Mouse (Mus musculus): Measurements from ENCODE around the gene Fezf2. TPM values are rescaled to one million over a fixed set of nuclear protein-coding genes. Genes with fewer than 3 reads are reported as not detected.

Gene Fezf2
- polyA plus RNA-seq, 1 experiment from 2014 or later = not detected

GRCm38 (mm10) chr14:12388192-12388795 is 40.3 kb upstream of the Fezf2 start:
- H3K36me3 ChIP-seq (ENCODE audit: insufficient read depth, low read length) = no peaks in the 10 kb centered on the region
- no peak for ATAC-seq
- no peaks in the 10 kb centered on the region for H3K27me3 ChIP-seq (replicated peaks; ENCODE audit: insufficient read depth, low read length)
- H3K4me1 ChIP-seq (ENCODE audit: insufficient read depth, low read depth, low read length) = no peaks in the 10 kb centered on the region
- TF ChIP-seq EP300 (IDR thresholded peaks at IDR 0.05) = no peak
- TF ChIP-seq CTCF (IDR thresholded peaks at IDR 0.05) = no peak
- no peak overlapping the region for H3K4me2 ChIP-seq (replicated peaks; ENCODE audit: low read depth, low read length)
- DNase-seq (ENCODE audit: low spot score) = no peak
- no peak overlapping the region for H3K27ac ChIP-seq (ENCODE audit: low read length)
- H3K9ac ChIP-seq (replicated peaks; ENCODE audit: low read depth) = no peak overlapping the region
- H3K4me3 ChIP-seq (ENCODE audit: low read depth, low read length) = no peak overlapping the region
- WGBS = 35% methylated on average over 4 of the region's 4 CpGs
- no peaks in the 10 kb centered on the region for H3K9me3 ChIP-seq (ENCODE audit: low read length)

GRCm38 (mm10) chr14:12387176-12387575 is 39.2 kb upstream of the Fezf2 start:
- no peak overlapping the region for H3K27ac ChIP-seq (ENCODE audit: low read length)
- no peaks in the 10 kb centered on the region for H3K27me3 ChIP-seq (replicated peaks; ENCODE audit: insufficient read depth, low read length)
- TF ChIP-seq EP300 (IDR thresholded peaks at IDR 0.05) (no peak), CTCF (IDR thresholded peaks at IDR 0.05) (no peak)

DNA sequence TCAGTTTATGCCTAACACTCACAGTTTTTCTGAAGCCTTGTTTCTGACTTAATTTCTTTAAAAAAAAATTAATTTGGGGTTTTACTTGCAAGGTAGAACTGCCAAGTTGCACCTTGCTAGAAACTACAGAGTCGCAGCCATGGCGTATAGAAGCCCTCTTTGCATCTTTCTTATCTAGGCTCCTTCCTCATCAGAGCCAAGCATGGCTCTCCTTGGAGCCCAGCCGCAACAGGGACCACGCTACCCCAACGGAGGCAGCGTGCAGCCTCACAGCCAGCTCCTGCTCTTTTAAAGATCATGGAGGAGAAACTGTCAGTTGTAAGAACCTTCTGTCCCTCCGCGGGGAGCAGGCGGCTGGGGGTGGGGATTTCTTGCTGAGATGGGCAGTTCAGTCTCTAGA is 29.9 kb upstream of the Fezf2 start:
- Histone ChIP-seq H3K9ac (replicated peaks; ENCODE audit: low read depth) (no peak overlapping the region), H3K27ac (ENCODE audit: low read length) (no peak overlapping the region), H3K4me2 (replicated peaks; ENCODE audit: low read depth, low read length) (no peak overlapping the region), H3K4me3 (ENCODE audit: low read depth, low read length) (no peak overlapping the region), H3K36me3 (ENCODE audit: insufficient read depth, low read length) (no peaks in the 10 kb centered on the region), H3K27me3 (replicated peaks; ENCODE audit: insufficient read depth, low read length) (no peaks in the 10 kb centered on the region), H3K9me3 (ENCODE audit: low read length) (no peaks in the 10 kb centered on the region), H3K4me1 (ENCODE audit: insufficient read depth, low read depth, low read length) (no peaks in the 10 kb centered on the region)
- DNase-seq (ENCODE audit: low spot score) (no peak), ATAC-seq (no peak)
- TF ChIP-seq CTCF (IDR thresholded peaks at IDR 0.05) = no peak
- 20% methylated on average over 9 of the region's 9 CpGs for WGBS

More at GRCm38 (mm10) chr14:12387176-12387575, 39.2 kb upstream of the Fezf2 start:
- ATAC-seq = no peak
- Histone ChIP-seq H3K4me1 (ENCODE audit: insufficient read depth, low read depth, low read length) (no peaks in the 10 kb centered on the region), H3K9ac (replicated peaks; ENCODE audit: low read depth) (no peak overlapping the region), H3K36me3 (ENCODE audit: insufficient read depth, low read length) (no peaks in the 10 kb centered on the region), H3K4me3 (ENCODE audit: low read depth, low read length) (no peak overlapping the region), H3K4me2 (replicated peaks; ENCODE audit: low read depth, low read length) (no peak overlapping the region), H3K9me3 (ENCODE audit: low read length) (no peaks in the 10 kb centered on the region)
- 60% methylated on average over 6 of the region's 6 CpGs for WGBS
- DNase-seq (ENCODE audit: low spot score) = no peak

DNA sequence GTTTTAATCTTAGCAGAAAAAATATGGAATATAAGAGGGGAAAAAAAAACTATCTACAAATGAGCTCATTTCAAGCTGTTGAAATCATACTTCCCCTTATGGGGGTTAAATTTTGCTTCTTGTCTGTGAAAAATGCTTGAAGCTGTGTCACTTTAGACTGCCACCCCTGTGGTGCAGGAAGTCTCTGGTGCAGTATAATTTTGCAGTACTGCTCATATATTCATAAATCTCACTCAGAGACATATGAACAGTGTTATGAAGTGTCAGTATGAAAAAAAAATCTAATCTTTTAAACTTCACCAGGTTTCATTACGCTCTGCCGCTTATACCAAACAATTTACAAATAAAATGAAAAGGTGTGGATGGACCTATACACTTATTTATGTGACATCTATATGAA is 29.3 kb upstream of the Fezf2 start:
- Histone ChIP-seq H3K27me3 (replicated peaks; ENCODE audit: insufficient read depth, low read length) (no peaks in the 10 kb centered on the region), H3K27ac (ENCODE audit: low read length) (no peak overlapping the region), H3K9me3 (ENCODE audit: low read length) (no peaks in the 10 kb centered on the region), H3K4me2 (replicated peaks; ENCODE audit: low read depth, low read length) (no peak overlapping the region), H3K4me1 (ENCODE audit: insufficient read depth, low read depth, low read length) (no peaks in the 10 kb centered on the region), H3K4me3 (ENCODE audit: low read depth, low read length) (no peak overlapping the region), H3K9ac (replicated peaks; ENCODE audit: low read depth) (no peak overlapping the region), H3K36me3 (ENCODE audit: insufficient read depth, low read length) (no peaks in the 10 kb centered on the region)
- no peak for TF ChIP-seq EP300 (IDR thresholded peaks at IDR 0.05)
- TF ChIP-seq CTCF (IDR thresholded peaks at IDR 0.05) = no peak
- no peak for DNase-seq (ENCODE audit: low spot score)
- 92% methylated on average over 2 of the region's 2 CpGs for WGBS
- no peak for ATAC-seq

- Histone ChIP-seq H3K27me3 (replicated peaks; ENCODE audit: insufficient read depth, low read length) (no peaks in the 10 kb centered on the region), H3K9ac (replicated peaks; ENCODE audit: low read depth) (no peak overlapping the region), H3K27ac (ENCODE audit: low read length) (no peak overlapping the region), H3K4me1 (ENCODE audit: insufficient read depth, low read depth, low read length) (no peaks in the 10 kb centered on the region), H3K4me2 (replicated peaks; ENCODE audit: low read depth, low read length) (no peak overlapping the region), H3K36me3 (ENCODE audit: insufficient read depth, low read length) (no peaks in the 10 kb centered on the region), H3K4me3 (ENCODE audit: low read depth, low read length) (no peak overlapping the region), H3K9me3 (ENCODE audit: low read length) (no peaks in the 10 kb centered on the region)
- WGBS = 77% methylated on average over 2 of the region's 2 CpGs
- ATAC-seq (no peak), DNase-seq (ENCODE audit: low spot score) (no peak)
- TF ChIP-seq EP300 (IDR thresholded peaks at IDR 0.05) (no peak), CTCF (IDR thresholded peaks at IDR 0.05) (no peak)
Observed at GRCm38 (mm10) chr14:12375451-12375850, 27.5 kb upstream of the Fezf2 start.

- Histone ChIP-seq H3K27ac (ENCODE audit: low read length) (no peak overlapping the region), H3K9me3 (ENCODE audit: low read length) (no peaks in the 10 kb centered on the region), H3K36me3 (ENCODE audit: insufficient read depth, low read length) (no peaks in the 10 kb centered on the region), H3K4me3 (ENCODE audit: low read depth, low read length) (no peak overlapping the region), H3K4me2 (replicated peaks; ENCODE audit: low read depth, low read length) (no peak overlapping the region), H3K4me1 (ENCODE audit: insufficient read depth, low read depth, low read length) (no peaks in the 10 kb centered on the region), H3K27me3 (replicated peaks; ENCODE audit: insufficient read depth, low read length) (peaks cover 55% of the 10 kb centered on the region), H3K9ac (replicated peaks; ENCODE audit: low read depth) (no peak overlapping the region)
- ATAC-seq (no peak), DNase-seq (ENCODE audit: low spot score) (no peak)
- TF ChIP-seq EP300 (IDR thresholded peaks at IDR 0.05) (no peak), CTCF (IDR thresholded peaks at IDR 0.05) (no peak)
- WGBS = 10% methylated on average over 16 of the region's 16 CpGs
Observed at GRCm38 (mm10) chr14:12350271-12350916, 2.4 kb upstream of the Fezf2 start.

Measured in lung, postnatal 0 days (tissue).